Mouse (Mus musculus): ENCODE measurements around the gene Crb1.
"Not testable (repeated sequence)": the region's sequence is repeated elsewhere in the genome, so short reads cannot be mapped to it uniquely, and the experiment has no call there.

Gene Crb1

GRCm38 (mm10) chr1:139328286-139328685 is 48.6 kb downstream of the Crb1 start:
- DNase-seq = no peak

GRCm38 (mm10) chr1:139325378-139325777 is 51.5 kb downstream of the Crb1 start:
- DNase-seq = no peak

- DNase-seq = no peak
Observed at GRCm38 (mm10) chr1:139319798-139320197, 57.1 kb downstream of the Crb1 start.

- DNase-seq = no peak
Observed at GRCm38 (mm10) chr1:139314297-139314874, 62.5 kb downstream of the Crb1 start.

GRCm38 (mm10) chr1:139308915-139309314 is 68.0 kb downstream of the Crb1 start:
- DNase-seq = no peak

- not testable (repeated sequence) for DNase-seq
Observed at GRCm38 (mm10) chr1:139302519-139302918, 74.4 kb downstream of the Crb1 start.

GRCm38 (mm10) chr1:139301830-139302229 is 75.1 kb downstream of the Crb1 start:
- no peak for DNase-seq

- DNase-seq = no peak
Observed at GRCm38 (mm10) chr1:139292023-139292422, 84.9 kb downstream of the Crb1 start.

GRCm38 (mm10) chr1:139291593-139291992 is 85.3 kb downstream of the Crb1 start:
- no peak for DNase-seq

- no peak for DNase-seq
Observed at GRCm38 (mm10) chr1:139276619-139277320, 100.1 kb downstream of the Crb1 start.

- DNase-seq = peak in 1 of 2 experiments; percentile 51
Observed at GRCm38 (mm10) chr1:139267844-139268243, 109.1 kb downstream of the Crb1 start.

- DNase-seq = no peak
Observed at GRCm38 (mm10) chr1:139264245-139264644, 112.7 kb downstream of the Crb1 start.

GRCm38 (mm10) chr1:139263158-139263557 is 113.7 kb downstream of the Crb1 start:
- DNase-seq = no peak

GRCm38 (mm10) chr1:139255581-139255980 is 121.3 kb downstream of the Crb1 start:
- DNase-seq = no peak

- no peak for DNase-seq
Observed at GRCm38 (mm10) chr1:139252041-139252440, 124.9 kb downstream of the Crb1 start.

GRCm38 (mm10) chr1:139249159-139249558 is 127.7 kb downstream of the Crb1 start:
- no peak for DNase-seq

- DNase-seq = no peak
Observed at GRCm38 (mm10) chr1:139246723-139247380, 130.0 kb downstream of the Crb1 start.

- DNase-seq = no peak
Observed at GRCm38 (mm10) chr1:139236794-139237193, 140.1 kb downstream of the Crb1 start.

GRCm38 (mm10) chr1:139234611-139235568 is 142.0 kb downstream of the Crb1 start:
- no peak for DNase-seq

GRCm38 (mm10) chr1:139232636-139233035 is 144.3 kb downstream of the Crb1 start:
- DNase-seq = no peak

GRCm38 (mm10) chr1:139224309-139224949 is 152.5 kb downstream of the Crb1 start:
- no peak for DNase-seq

GRCm38 (mm10) chr1:139223804-139224203 is 153.1 kb downstream of the Crb1 start:
- no peak for DNase-seq

All from cerebellum, postnatal 25 days (tissue).